Mouse (Mus musculus) liver, adult 2 months (tissue): Measurements from ENCODE around the gene Gpr171. TPM values are rescaled to one million over a fixed set of nuclear protein-coding genes. Genes with fewer than 3 reads are reported as not detected.

Experiments
- DNase-seq: peaks from one replicate; pipeline ENCODE4 v3.0.0-alpha.2; 2011; ENCODE audit warnings: low read depth, low spot score; ENCODE audit errors: extremely low read depth
- H3K27ac ChIP-seq: fragments of 200-500 bp; replicated peaks from 2 replicates; pipeline ENCODE4 v1.5.1; 2012; ENCODE audit warnings: low read depth, mild to moderate bottlenecking, control low read depth, inconsistent platforms, low read length; ENCODE audit not compliant: insufficient read depth
- H3K27me3 ChIP-seq: fragments of 200-500 bp; 2 replicates; pipeline ENCODE4 v1.6.1; 2012; ENCODE audit warnings: mild to moderate bottlenecking, moderate library complexity, low read length, inconsistent platforms; ENCODE audit not compliant: control insufficient read depth, insufficient read depth
- H3K36me3 ChIP-seq: fragments of 200-500 bp; 2 replicates; pipeline ENCODE4 v1.6.1; 2012; ENCODE audit warnings: low read length, inconsistent platforms; ENCODE audit not compliant: control insufficient read depth, insufficient read depth
- H3K4me1 ChIP-seq: fragments of 200-500 bp; 2 replicates; pipeline ENCODE4 v1.6.1; 2011; ENCODE audit warnings: low read length; ENCODE audit not compliant: control insufficient read depth, insufficient read depth
- H3K4me3 ChIP-seq: fragments of 200-500 bp; 2 replicates; pipeline ENCODE4 v1.5.1; 2011; ENCODE audit warnings: low read depth, mild to moderate bottlenecking, control low read depth, low read length, moderate library complexity; ENCODE audit not compliant: insufficient read depth
- H3K79me2 ChIP-seq: fragments of 200-500 bp; 2 replicates; pipeline ENCODE4 v1.6.1; 2012; ENCODE audit warnings: inconsistent platforms, mild to moderate bottlenecking, low read length, moderate library complexity; ENCODE audit not compliant: control insufficient read depth, insufficient read depth
- H3K9ac ChIP-seq: fragments of 200-500 bp; 2 replicates; pipeline ENCODE4 v1.6.1; 2012; ENCODE audit warnings: low read depth, mild to moderate bottlenecking, control low read depth, inconsistent platforms, low read length
- CTCF ChIP-seq: fragments of 200-500 bp; IDR thresholded peaks from 2 replicates; pipeline ENCODE4 v1.5.1; 2011; ENCODE audit warnings: low read depth, low read length, control low read depth
- POLR2A ChIP-seq: fragments of 200-500 bp; IDR thresholded peaks from 2 replicates; pipeline ENCODE4 v1.6.1; 2011; ENCODE audit warnings: low read length, control low read depth; ENCODE audit not compliant: insufficient read depth; ENCODE audit errors: extremely low read depth
- WGBS: fragments of 180-500 bp; shearing (Covaris S2); methylation state at CpG from one replicate; pipeline ENCODE4 v1.1.7; 2018; 5-methylcytosine and 5-hydroxymethylcytosine counted together
- polyA plus RNA-seq: library from polyadenylated mRNA; depleted of rRNA; stranded (reverse); fragments of >200 nt; gene quantifications from 2 replicates; pipeline ENCODE4 v1.2.3, GENCODE M21; 2012
- total RNA-seq: library from RNA; depleted of rRNA; stranded (reverse); fragments of >200 nt; gene quantifications from 2 replicates; pipeline ENCODE4 v1.2.3, GENCODE M21; 2014

The Gpr171 gene
- total and polyA plus RNA-seq, 2 experiments = 0.09 to 0.28 TPM

DNA sequence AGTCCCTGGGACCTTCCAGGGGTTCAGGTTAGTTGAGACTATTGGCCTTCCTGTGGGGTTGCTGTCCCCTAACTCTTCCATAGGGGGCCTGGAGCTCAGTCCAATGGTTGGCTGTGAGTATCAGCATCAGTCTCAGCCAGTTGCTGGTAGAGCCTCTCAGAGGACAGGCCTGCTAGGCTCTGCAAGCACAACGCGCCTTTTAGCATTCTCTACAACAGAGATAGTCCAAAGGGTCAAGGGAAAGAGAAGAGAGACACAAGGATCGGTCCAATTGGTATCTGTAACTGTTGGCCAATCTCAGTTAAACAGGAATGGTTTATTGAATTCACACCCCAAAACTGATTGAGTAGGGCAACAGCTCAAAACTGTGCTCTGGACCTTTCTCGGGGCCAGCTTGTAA, 5.8 kb upstream of the Gpr171 start:
- no peak for DNase-seq
- Histone ChIP-seq H3K36me3 (no peaks in the 10 kb centered on the region), H3K27me3 (no peaks in the 10 kb centered on the region), H3K27ac (no peak overlapping the region), H3K79me2 (no peaks in the 10 kb centered on the region), H3K4me1 (no peaks in the 10 kb centered on the region), H3K9ac (no peak overlapping the region), H3K4me3 (no peak overlapping the region)
- TF ChIP-seq POLR2A = no peak
- WGBS = 76% methylated on average over 4 of the region's 4 CpGs

DNA sequence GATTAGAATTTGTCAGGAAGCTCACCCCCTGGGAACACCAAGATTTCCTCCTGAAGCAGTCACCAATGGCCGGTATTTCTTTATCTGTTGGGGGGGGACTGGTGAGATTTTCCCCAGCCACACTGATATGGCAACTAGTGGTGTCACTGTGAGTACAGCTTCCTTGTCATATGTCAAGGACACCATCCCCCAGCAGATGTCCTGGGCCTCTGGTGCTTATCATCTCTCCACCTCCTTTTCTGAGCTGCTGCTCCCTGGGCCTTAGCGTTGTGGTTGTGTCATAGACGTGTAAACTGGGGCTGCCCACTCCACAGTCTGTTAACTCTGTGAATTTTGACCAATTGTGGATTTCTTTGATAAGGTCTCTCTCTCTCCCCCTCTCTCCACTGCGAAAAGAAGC, 2.8 kb upstream of the Gpr171 start:
- no peak overlapping the region for H3K4me3 ChIP-seq
- no peak overlapping the region for H3K27ac ChIP-seq
- 66% methylated on average over 4 of the region's 4 CpGs for WGBS
- no peak for TF ChIP-seq POLR2A
- no peak for TF ChIP-seq CTCF
- H3K4me1 ChIP-seq = no peaks in the 10 kb centered on the region
- H3K27me3 ChIP-seq = no peaks in the 10 kb centered on the region
- H3K36me3 ChIP-seq = no peaks in the 10 kb centered on the region
- no peak overlapping the region for H3K9ac ChIP-seq
- H3K79me2 ChIP-seq = no peaks in the 10 kb centered on the region
- DNase-seq = no peak

DNA sequence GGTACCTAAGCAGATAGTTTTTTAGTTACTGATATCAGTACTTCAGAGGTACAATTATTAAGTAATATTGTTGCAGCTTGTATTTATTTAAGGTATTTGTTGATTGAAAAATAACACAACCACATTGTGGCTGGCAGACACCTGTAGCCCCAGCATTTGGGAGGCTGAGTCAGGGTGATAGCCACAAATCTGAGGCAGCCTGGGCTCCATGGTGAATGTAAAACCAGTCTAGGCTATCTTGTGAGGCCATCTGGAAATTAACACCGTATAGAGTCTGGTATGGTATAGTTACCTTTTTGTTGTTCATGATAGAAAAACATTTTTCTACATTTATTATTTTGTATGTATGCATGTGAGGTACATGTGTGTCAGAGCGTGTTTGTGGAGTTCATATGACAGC, 525 bp upstream of the Gpr171 start:
- H3K9ac ChIP-seq = no peak overlapping the region
- H3K79me2 ChIP-seq = no peaks in the 10 kb centered on the region
- H3K27ac ChIP-seq = no peak overlapping the region
- WGBS = 99% methylated on average over 2 of the region's 2 CpGs
- no peak for TF ChIP-seq POLR2A
- no peak for TF ChIP-seq CTCF
- H3K36me3 ChIP-seq = no peaks in the 10 kb centered on the region
- H3K4me3 ChIP-seq = no peak overlapping the region
- DNase-seq = no peak
- no peaks in the 10 kb centered on the region for H3K4me1 ChIP-seq
- H3K27me3 ChIP-seq = no peaks in the 10 kb centered on the region

DNA sequence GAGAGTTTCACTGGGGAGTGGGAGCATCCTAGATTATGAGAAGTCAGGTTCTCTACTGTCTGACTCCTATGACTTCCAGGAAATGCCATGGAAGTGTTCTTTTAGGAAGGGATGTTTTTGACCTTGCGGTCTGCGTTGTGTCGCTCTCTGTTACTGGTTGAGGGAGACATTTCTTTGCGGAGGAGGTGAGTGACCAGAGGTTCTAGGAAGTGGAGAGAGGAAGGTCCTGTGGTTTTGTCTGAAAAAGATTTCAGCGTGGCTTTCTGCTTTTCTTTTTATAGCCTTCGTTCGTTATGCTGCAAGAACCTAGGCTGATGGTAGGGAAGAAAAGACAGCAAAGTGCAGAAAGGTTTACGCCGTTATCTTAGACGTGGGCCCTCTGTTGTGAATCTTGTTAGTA, 3.1 kb downstream of the Gpr171 start:
- TF ChIP-seq POLR2A (no peak), CTCF (no peak)
- no peak for DNase-seq
- WGBS = 83% methylated on average over 10 of the region's 10 CpGs

DNA sequence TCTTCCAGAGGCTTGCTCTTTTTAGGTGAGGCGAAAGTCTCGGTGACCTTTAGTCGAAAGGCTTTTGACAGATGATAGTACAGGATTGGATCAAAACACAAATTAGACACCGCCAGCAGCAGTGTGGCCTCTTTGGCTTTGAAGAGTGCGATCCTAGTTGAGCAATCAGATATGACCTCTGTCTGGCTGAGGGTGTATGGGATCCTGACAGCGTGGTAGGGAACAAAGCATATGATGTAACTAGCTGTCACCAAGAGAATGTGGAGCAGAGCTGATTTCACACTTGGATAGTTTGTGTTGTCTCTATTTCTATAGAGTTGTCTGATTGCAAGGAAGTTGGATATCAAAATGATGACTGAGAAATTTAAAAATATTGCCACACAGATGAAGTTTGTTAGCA, 4.2 kb downstream of the Gpr171 start:
- H3K9ac ChIP-seq = no peak overlapping the region
- no peak for TF ChIP-seq CTCF
- TF ChIP-seq POLR2A = no peak
- WGBS = 24% methylated on average over 6 of the region's 6 CpGs
- H3K27me3 ChIP-seq = no peaks in the 10 kb centered on the region
- H3K79me2 ChIP-seq = no peaks in the 10 kb centered on the region
- no peak overlapping the region for H3K27ac ChIP-seq
- no peak overlapping the region for H3K4me3 ChIP-seq
- peak; percentile 90 for DNase-seq
- H3K36me3 ChIP-seq = peaks cover 3% of the 10 kb centered on the region; the same call in 1 of the 2 replicates
- peaks cover 2% of the 10 kb centered on the region; the same call in 1 of the 2 replicates for H3K4me1 ChIP-seq

More for the DNA sequence above, 3.1 kb downstream of the Gpr171 start:
- Histone ChIP-seq H3K4me1 (peaks cover 2% of the 10 kb centered on the region; the same call in 1 of the 2 replicates), H3K27ac (no peak overlapping the region), H3K36me3 (peaks cover 2% of the 10 kb centered on the region; the same call in 1 of the 2 replicates), H3K27me3 (no peaks in the 10 kb centered on the region), H3K4me3 (no peak overlapping the region), H3K9ac (no peak overlapping the region), H3K79me2 (no peaks in the 10 kb centered on the region)

DNA sequence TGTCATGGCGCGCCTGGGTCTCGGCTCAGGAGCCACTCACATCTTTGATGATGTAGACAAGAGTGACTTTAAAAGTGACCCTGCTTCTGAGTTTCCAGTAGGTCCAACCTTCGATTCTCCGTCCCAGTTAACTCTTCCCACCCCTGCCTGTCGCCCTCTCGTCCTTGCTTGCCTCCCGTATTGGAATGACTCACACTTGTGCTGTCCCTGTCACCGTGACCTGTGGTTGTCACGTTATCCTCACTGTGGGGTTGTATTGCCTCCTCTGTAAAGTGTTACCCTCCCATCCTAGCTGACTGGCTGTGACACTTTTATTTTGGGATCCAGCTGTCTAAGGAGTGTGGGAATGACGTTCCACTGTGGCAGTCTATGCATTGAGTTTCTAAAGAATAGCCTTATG, 8.9 kb downstream of the Gpr171 start:
- H3K9ac ChIP-seq = no peak overlapping the region
- 91% methylated on average over 11 of the region's 11 CpGs for WGBS
- H3K27ac ChIP-seq = no peak overlapping the region
- H3K4me1 ChIP-seq = peaks cover 2% of the 10 kb centered on the region; the same call in 1 of the 2 replicates
- DNase-seq = no peak
- H3K4me3 ChIP-seq = no peak overlapping the region
- TF ChIP-seq POLR2A (no peak), CTCF (no peak)
- no peaks in the 10 kb centered on the region for H3K27me3 ChIP-seq
- no peaks in the 10 kb centered on the region for H3K79me2 ChIP-seq
- peaks cover 3% of the 10 kb centered on the region; the same call in 1 of the 2 replicates for H3K36me3 ChIP-seq
